Mouse (Mus musculus): ENCODE data around the gene Acap2. TPM values are rescaled to one million over a fixed set of nuclear protein-coding genes. Genes with fewer than 3 reads are reported as not detected.
A peak's percentile ranks its signal among the peaks of the same experiment; 100 is the strongest.

Acap2 gene
- total RNA-seq, 2 experiments from 2014 or later: 95.7 to 130 TPM

DNA sequence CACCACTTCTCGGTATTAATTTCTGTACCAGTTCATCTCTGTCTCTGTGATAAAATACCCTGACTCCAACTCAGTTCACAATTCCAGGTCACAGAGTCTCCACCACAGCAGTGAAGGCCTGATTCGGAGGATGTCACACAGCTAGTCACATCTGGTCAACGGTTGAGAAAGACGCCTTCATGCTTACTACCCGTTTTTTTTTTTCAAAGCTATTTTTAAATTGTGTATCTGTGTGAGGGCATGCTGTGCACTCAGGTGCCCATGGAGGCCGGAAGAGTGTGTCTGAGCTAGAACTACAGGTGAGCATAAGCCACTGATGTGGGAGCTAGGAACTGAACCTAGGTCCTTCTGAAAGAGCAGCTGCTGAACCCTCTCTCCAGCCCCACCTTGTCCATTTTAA is 136.3 kb downstream of the Acap2 start:
- intact Hi-C loops (cut with DNase I): no loop called here
- no peak for DNase-seq (ENCODE audit: low spot score in 2 of 2)

DNA sequence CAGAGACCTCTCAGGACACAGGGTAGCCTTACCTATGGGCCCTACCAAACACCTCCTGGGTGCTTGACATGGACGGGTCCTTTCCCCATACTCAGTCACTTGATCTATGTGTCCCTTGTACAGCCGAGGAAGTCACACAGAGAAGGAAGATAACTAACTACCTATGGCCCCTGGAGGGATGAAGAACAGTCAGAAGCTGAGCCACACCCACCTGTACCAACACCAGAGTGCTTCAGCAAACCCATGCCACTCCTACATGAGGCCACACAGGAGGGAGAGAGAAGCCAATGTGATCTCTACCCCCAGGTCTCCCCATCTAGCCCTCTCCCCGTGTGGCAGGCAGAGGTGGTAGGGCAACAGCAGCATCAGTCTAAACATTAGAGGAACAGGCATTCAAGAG is 138.1 kb downstream of the Acap2 start:
- intact Hi-C loops (cut with DNase I): no loop called here
- DNase-seq (ENCODE audit: low spot score in 2 of 2): no peak

DNA sequence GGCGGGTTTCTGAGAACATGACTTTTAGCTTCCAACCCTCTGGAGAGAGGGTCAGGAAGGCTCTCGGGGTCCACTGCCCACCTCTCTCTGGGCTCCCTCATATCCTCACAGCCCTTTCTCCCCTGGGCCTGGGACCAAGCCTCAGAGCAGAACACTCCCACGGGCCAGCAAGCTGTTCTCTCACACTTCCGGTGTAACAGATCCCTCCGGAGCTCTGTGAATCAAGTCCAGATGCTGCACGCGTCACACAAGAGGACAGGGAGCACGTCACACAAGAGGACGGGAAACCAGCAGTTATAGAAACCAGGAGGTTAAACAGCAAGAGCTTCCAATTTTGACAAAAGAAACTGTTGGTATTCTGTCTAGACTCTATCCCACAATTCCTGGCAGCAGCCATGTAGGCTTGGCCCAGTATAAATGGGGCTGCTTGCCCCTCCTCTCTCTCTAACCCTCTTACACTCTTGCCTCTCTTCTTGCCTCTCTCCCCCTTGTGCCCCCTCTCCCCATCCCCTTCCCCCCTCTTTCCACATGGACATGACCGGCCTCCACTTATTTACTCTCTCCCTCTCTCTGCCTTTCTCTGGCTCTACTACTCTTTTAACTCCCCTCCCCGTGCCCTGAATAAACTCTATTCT is 139.7 kb downstream of the Acap2 start:
- DNase-seq (ENCODE audit: low spot score in 2 of 2): no peak
- intact Hi-C loops (cut with DNase I): no loop called here

DNA sequence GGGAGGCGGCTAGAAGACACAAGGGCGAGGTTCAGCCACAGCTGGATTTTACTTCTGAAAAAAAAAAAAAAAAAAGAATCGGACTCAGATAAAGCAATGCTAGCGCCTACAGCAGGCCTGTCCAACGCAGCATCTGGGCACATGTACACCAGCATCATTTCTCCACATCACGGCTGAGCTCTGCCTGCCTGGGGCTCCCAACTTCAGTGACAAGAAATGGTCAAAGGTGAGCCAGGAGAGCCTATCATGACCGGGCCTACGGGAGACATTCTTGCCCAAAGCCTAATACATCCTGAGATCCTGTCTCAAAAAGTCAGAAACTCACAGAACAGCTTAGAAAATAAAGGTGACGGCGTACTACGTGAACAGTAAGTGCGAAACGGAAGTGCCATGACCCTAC is 140.3 kb downstream of the Acap2 start:
- no peak for DNase-seq (ENCODE audit: low spot score in 2 of 2)
- intact Hi-C loops (cut with DNase I): no loop called here

DNA sequence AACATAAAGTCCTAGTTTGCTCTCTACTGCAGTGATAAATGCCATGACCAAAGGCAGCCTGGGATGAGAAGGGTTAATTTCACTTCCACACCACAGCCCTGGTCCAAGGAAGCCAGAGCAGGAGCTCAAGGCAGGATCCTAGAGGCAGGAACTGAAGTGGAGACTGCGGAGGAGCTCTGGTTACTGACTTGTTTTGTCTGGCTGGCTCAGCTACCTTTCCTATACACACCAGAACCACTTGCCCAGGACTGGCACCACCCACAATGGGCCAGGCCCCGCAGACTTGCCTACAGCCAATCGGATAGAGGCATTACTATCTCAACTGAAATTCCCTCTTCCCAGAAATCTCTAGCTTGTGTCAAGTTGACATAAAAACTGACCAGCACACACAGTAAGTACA is 140.8 kb downstream of the Acap2 start:
- intact Hi-C loops (cut with DNase I): no loop called here
- DNase-seq (ENCODE audit: low spot score in 2 of 2): no peak

DNA sequence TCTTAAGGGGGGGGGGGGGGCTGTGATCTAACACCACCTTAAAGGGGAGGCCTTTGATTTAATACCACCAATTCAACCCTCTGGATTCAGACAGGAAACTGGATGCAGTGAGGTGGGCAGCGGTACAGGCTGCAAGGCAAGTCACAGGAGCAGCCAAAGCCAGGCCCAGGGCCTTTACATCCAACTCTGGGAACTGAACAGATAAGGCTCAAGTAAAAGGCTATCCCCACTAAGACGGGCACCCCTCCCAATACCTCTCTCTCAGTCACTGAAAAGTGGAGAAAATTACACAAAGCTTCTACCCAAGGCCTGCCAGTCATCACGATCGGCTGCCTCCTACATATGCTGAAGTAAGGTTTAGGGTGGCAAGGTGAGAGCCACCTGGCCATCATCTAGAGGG is 141.3 kb downstream of the Acap2 start:
- intact Hi-C loops (cut with DNase I): no loop called here

DNA sequence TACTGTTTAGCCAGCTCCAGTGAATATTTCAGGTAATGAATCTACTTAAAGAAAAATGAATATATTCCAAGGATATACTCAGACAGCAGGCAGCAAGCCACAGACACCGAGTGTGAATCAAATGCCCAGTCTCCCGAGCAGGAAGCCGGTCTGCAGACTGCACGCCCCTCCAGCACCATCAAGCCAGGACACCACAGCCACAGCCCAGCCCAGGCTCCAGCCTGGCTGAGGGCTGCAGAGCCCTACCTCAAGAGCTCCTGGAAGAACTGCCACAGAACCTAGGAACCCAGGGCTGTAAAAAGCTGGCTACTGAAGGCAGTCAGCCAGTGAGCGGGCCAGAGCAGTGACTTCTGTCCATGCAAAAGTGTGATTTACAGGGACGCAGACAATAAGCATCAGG is 148.2 kb downstream of the Acap2 start:
- DNase-seq (ENCODE audit: low spot score in 2 of 2): no peak
- intact Hi-C loops (cut with DNase I): no loop called here

More for the DNA sequence above, 141.3 kb downstream of the Acap2 start:
- DNase-seq (ENCODE audit: low spot score in 2 of 2): no peak

DNA sequence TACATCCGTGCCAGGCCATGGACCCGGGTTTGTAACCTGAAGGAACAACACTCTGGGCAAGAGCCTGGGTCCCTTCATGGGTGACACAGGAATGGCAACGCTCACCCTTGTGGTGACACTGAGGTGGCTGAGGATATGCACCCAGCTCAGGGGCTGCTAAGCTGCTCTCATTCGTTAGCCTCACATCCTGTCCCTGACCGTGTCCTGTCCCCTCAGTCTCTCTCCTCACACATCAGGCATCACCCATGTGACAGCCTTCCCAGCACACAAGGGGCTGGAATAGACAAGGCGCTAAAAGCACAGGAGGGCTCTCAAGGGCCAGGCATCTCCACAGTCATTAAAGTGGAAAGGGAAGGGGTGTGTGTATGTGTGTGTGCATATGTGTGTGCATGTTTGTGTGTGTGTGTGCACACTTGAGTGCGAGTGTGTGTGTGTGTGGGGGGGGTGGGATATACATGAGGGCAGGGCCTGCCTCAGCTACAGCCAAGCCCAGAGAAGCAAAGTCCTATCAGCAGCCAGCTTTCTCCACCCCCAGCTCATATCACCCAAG is 148.8 kb downstream of the Acap2 start:
- intact Hi-C loops (cut with DNase I): no loop called here

DNA sequence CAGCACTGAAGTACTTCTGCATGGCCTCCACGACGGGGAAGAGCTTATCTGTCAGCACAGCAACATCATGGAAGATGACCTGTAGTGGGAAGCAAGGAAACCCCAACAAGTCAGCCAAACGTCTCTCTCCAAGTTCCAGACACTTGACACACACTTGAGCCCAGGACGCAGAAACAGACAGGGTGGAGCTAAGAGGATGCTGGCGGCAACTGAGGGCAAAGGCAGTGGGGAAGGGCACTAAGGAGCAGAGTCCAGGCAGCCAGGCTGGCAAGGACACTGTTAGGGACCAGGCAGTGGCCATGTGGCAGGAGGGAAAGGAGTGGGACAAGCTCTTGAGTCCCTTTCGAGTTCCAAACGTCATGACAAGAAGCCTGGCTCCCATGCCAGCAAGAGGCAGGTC is 150.3 kb downstream of the Acap2 start:
- intact Hi-C loops (cut with DNase I): no loop called here
- DNase-seq (ENCODE audit: low spot score in 2 of 2): no peak

More for the DNA sequence above, 148.8 kb downstream of the Acap2 start:
- no peak for DNase-seq (ENCODE audit: low spot score in 2 of 2)

DNA sequence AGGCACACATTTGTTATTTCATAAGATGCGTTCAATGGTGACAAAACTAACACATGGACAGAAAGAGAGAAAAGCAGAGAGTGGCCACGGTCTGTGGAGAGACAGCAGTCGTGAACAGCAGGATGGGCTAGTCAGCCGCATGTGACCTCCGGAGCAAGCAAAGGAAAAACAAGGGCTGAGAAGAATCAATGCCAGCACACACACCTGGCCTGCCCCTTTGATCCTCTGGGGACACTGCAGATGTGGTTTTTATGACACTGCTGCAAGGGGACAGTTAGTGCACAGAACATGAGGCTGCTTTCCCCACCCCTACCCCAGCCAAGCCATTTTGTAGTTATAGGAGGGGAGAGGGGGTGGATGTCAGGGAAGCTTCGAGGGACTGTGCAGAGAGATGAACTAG is 152.9 kb downstream of the Acap2 start:
- no peak for DNase-seq (ENCODE audit: low spot score in 2 of 2)
- intact Hi-C loops (cut with DNase I): no loop called here

DNA sequence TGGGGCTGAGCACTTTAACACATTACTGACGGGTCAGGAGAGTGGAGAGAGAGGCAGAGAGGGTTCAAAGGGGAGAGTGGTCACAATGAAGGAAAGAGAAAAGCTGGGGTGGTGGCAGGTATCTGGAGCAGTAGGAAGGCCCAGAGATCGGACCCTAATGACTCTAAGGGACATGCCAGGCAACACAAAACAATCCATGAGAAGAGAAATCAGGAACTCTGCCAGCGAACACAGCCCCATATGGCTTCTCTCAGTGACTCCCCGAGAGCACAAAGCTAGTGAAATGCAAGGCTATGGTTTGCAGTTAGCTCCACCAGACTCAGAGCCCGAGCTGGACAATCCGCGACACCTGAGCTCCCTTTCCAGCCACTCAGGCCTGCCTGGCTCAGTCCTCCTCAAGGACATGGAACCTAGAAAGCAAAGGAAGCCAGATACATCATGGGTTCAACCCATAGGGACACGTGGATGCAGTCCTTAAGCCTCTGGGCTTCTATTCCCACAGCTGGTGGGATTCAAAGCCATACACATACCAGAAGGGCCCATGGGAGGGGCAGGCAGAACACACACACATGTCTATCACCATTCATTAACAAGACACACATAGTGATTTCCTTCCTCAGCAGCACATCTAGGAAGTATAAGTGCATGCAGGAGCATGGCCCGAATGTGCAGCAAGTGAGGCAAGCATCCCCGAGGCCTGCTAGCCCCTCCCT is 153.7 kb downstream of the Acap2 start:
- intact Hi-C loops (cut with DNase I): no loop called here

DNA sequence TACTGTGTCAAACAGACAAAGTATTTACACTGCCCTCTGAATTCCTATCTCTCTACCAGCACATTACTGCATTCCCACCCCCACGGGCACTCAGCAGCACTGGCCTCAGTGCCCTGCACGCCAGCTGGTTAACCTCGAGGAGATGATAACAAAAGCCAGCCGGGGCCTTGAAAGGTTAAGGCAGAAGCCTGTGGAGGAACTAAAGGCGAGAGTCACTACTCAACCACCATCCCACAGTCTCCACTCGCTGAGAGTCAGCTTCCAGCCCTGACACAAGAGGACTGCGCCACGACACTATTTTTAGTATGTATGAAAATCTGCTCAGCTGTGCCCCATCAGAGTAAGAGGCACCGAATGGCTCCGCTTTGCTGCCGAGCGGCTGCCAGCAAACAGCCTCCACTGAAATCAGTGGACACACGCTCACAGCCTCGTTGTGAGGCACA is 154.8 kb downstream of the Acap2 start:
- DNase-seq (ENCODE audit: low spot score in 2 of 2): peak in 1 of 2 experiments; percentile 23
- intact Hi-C loops (cut with DNase I): no loop called here

More for the DNA sequence above, 153.7 kb downstream of the Acap2 start:
- DNase-seq (ENCODE audit: low spot score in 2 of 2): no peak

DNA sequence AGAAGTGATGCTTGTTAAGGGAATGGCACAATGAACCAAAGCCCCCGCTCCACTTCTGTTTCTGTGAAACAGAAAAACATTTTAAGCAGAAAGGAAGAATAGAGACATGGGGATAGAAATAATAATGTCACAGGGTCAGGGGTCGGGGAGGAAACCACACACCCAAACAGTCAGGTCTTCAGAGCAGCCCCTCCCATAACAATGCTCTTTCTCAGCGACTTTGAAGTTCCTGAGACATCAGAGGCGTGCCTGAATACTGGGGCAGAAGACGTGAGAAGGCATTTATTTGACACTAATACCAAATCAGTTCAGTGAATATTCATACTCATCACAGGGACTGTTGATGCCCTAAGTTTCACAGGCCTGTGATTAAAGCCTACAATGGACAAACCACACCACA is 155.8 kb downstream of the Acap2 start:
- no peak for DNase-seq (ENCODE audit: low spot score in 2 of 2)
- intact Hi-C loops (cut with DNase I): no loop called here

DNA sequence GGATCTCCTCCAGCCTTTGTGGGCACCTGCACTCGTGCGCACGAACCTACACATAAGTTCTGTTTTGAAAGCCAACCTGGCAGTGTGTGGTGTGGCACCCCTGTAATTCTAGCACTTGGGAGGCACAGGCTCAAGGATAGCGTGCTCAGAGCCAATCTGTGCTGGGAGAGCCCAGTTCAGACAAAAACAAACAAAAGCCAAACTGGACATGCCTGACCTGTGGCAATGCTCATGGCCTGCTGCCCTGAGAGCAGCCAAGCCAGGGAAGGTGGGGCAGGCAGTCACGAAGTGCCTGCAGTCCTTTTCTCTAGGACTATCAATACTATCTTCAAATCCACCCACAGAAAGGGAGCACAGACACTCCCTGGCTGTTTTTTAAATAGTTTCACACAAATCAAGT is 157.9 kb downstream of the Acap2 start:
- intact Hi-C loops (cut with DNase I): no loop called here
- no peak for DNase-seq (ENCODE audit: low spot score in 2 of 2)

Other genes starting within 250 kb of the Acap2 start
- gene Xxylt1, start 119.8 kb downstream of the Acap2 start, total RNA-seq (2021): 10 to 100 TPM; 21.2 to 22.7 TPM
- 100 to 1,000 TPM in 1 of 2 experiments, 10 to 100 TPM in 1; 84.3 to 122 TPM for gene Ppp1r2, start 74.0 kb upstream of the Acap2 start, total RNA-seq (2021)
- gene Apod, start 113.6 kb upstream of the Acap2 start, total RNA-seq (2021): 100 to 1,000 TPM; 143 to 155 TPM
- gene Bdh1, start 221.0 kb upstream of the Acap2 start, total RNA-seq (2021): 100 to 1,000 TPM in 1 of 2 experiments, 10 to 100 TPM in 1; 87.0 to 130 TPM